Mouse (Mus musculus) naive thymus-derived CD4-positive, alpha-beta T cell, adult 2 months (primary cell): ENCODE results near the gene Psmc5.

Experiments
- DNase-seq: peaks from one replicate; pipeline ENCODE4 v3.0.0-alpha.2; 2011; ENCODE audit warnings: low read depth

The Psmc5 gene

DNA sequence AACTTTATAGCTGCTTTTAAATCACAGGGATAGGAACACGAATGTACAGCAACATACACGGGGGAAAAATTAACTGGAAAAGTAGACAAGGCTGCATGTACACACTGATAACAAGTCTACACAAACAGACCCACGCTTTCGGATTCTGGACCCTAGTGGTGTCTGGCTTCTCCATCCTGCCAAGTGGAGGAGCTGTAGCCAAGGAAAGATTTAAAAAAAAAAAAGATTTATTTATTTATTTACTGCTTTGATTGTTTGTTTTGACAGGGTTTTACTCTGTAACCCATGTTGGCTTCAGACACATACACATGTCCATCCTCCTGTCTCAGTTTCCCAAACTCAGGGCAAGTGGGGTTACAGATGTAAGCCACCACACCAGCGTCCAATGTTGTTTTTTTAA is 51.5 kb downstream of the Psmc5 start:
- DNase-seq: no peak

GRCm38 (mm10) chr11:106308162-106308561 is 52.2 kb downstream of the Psmc5 start:
- no peak for DNase-seq

- DNase-seq: no peak
Observed at GRCm38 (mm10) chr11:106310123-106310522, 54.2 kb downstream of the Psmc5 start.
